Mouse (Mus musculus) stomach, embryonic 16.5 days (tissue): ENCODE data around the gene Acer3. TPM values are rescaled to one million over a fixed set of nuclear protein-coding genes. Genes with fewer than 3 reads are reported as not detected.

Experiments
- ATAC-seq: fragments of 200-750 bp; cut with Nextera tagmentation; 2 replicates; pipeline ENCODE4 v1.8.0; 2017; ENCODE audit warnings: moderate number of reproducible peaks, moderate TSS enrichment; ENCODE audit not compliant: insufficient read depth, low FRiP score
- H3K27ac ChIP-seq: fragments of 300-500 bp; sonication (generic); 2 replicates; pipeline ENCODE4 v1.5.1; 2014; ENCODE audit warnings: low read length
- H3K27me3 ChIP-seq: fragments of 300-500 bp; sonication (generic); 2 replicates; pipeline ENCODE4 v1.6.1; 2014; ENCODE audit warnings: low read length, control low read depth, mixed read lengths; ENCODE audit not compliant: control insufficient read depth, insufficient read depth
- H3K36me3 ChIP-seq: fragments of 300-500 bp; sonication (generic); 2 replicates; pipeline ENCODE4 v1.6.1; 2014; ENCODE audit warnings: low read length; ENCODE audit not compliant: control insufficient read depth, insufficient read depth
- H3K4me1 ChIP-seq: fragments of 300-500 bp; sonication (generic); 2 replicates; pipeline ENCODE4 v1.6.1; 2014; ENCODE audit warnings: low read length, control low read depth, mixed read lengths; ENCODE audit not compliant: control insufficient read depth, insufficient read depth
- H3K4me2 ChIP-seq: fragments of 300-500 bp; sonication (generic); 2 replicates; pipeline ENCODE4 v1.6.1; 2014; ENCODE audit warnings: low read depth, low read length, mixed read lengths
- H3K4me3 ChIP-seq: fragments of 300-500 bp; sonication (generic); replicated peaks from 2 replicates; pipeline ENCODE4 v1.5.1; 2014; ENCODE audit warnings: mild to moderate bottlenecking, low read length
- H3K9ac ChIP-seq: fragments of 300-500 bp; sonication (generic); 2 replicates; pipeline ENCODE4 v1.6.1; 2014; ENCODE audit warnings: low read length
- H3K9me3 ChIP-seq: fragments of 300-500 bp; sonication (generic); replicated peaks from 2 replicates; pipeline ENCODE4 v1.6.1; 2016; ENCODE audit warnings: low read length, control low read depth; ENCODE audit not compliant: control insufficient read depth
- WGBS: fragments of 180-500 bp; shearing (Covaris S2); extraction: QIAGEN DNeasy Blood & Tissue Kit; methylation state at CpG from one replicate; pipeline ENCODE4 v1.1.7; 2014; 5-methylcytosine and 5-hydroxymethylcytosine counted together
- polyA plus RNA-seq: library from polyadenylated mRNA; unstranded; fragments of >200 nt; fragmentation: Nextera tagmentation; extraction: Ambion mirVana; gene quantifications from 2 replicates; pipeline ENCODE4 v1.2.1, GENCODE M21; 2015

The Acer3 gene
- polyA plus RNA-seq, 1 experiment from 2014 or later, result 28.8 TPM

DNA sequence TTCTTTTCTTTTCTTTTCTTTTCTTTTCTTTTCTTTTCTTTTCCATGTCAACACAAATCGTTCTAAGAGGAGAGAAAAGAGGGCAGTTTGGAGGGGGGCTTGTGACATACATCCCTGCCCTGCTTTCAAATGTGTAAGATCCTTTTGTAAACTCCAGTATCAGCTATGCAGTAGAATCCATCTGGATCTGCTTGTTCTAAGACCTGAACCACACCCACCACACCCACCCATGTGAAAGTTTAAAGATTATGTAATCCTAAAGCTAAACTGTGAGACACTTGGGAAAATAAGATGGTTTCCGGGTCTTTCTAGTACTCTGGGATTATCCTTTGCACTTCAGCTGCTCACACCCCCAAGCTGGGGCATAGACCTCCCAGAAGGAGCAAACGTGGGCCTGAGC, 21.2 kb upstream of the Acer3 start:
- ATAC-seq, result no peak
- 42% methylated on average over 3 of the region's 3 CpGs for WGBS
- no peaks in the 10 kb centered on the region for H3K36me3 ChIP-seq
- no peak overlapping the region for H3K4me2 ChIP-seq
- H3K4me1 ChIP-seq, result no peaks in the 10 kb centered on the region
- H3K27me3 ChIP-seq, result 0 out of 2 replicates have a peak, but pooled peaks cover 6% of the 10 kb centered on the region
- no peak overlapping the region for H3K27ac ChIP-seq
- no peak overlapping the region for H3K4me3 ChIP-seq
- no peaks in the 10 kb centered on the region for H3K9me3 ChIP-seq
- no peak overlapping the region for H3K9ac ChIP-seq

DNA sequence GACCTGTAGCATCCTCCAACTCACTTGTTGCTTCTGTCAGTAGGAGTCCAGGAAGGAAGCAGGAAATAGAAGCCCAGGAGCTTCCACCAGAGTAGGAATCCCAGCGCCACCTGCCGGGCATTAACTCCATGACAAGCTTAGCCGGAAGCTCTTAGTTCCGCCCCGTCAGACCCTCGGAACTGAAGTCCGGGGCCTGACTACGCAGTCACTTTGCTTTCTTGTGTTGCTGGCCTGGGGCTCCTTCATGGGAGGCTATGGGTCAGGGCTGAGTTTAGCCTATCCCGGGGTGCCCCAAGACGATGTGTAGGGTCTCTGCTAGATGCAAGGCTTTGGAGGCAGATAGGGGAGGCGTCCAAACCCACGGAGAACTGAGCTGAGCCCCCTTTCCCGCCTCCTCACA, 20.5 kb upstream of the Acer3 start:
- WGBS, result 4% methylated on average over 13 of the region's 13 CpGs
- peak overlapping the region; percentile 61 for H3K4me2 ChIP-seq
- H3K4me1 ChIP-seq, result no peaks in the 10 kb centered on the region
- H3K27me3 ChIP-seq, result 0 out of 2 replicates have a peak, but pooled peaks cover 6% of the 10 kb centered on the region
- peak overlapping the region; percentile 41 for H3K4me3 ChIP-seq
- H3K27ac ChIP-seq, result no peak overlapping the region
- H3K9me3 ChIP-seq, result no peaks in the 10 kb centered on the region
- peak overlapping the region; percentile 71 for H3K9ac ChIP-seq
- peak; percentile 56; the same call in 1 of the 2 replicates for ATAC-seq
- H3K36me3 ChIP-seq, result no peaks in the 10 kb centered on the region

DNA sequence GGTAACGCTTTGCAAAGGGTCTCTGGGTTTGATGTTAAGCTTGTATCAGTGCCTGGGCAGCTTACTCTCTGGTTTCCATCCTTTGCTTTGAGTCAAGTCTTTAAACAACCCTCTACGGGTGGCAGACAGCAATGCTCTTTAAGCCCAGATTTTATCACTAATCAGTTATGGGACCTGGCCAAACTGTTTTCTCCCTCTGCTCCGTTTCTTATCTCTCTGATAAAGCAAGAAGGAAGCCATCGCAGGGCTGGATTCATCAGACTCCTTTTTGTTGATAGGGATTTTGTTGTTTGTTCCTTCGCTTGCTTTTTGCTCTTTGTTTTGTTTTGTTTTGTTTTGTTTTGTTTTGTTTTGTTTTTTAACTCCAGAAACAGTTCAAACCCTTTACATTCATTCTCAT, 19.3 kb upstream of the Acer3 start:
- Histone ChIP-seq H3K36me3 (no peaks in the 10 kb centered on the region), H3K27me3 (0 out of 2 replicates have a peak, but pooled peaks cover 3% of the 10 kb centered on the region), H3K4me2 (no peak overlapping the region), H3K27ac (no peak overlapping the region), H3K4me3 (no peak overlapping the region), H3K9me3 (no peaks in the 10 kb centered on the region), H3K4me1 (no peaks in the 10 kb centered on the region), H3K9ac (no peak overlapping the region)
- WGBS, result 64% methylated on average over 5 of the region's 5 CpGs
- ATAC-seq, result no peak

DNA sequence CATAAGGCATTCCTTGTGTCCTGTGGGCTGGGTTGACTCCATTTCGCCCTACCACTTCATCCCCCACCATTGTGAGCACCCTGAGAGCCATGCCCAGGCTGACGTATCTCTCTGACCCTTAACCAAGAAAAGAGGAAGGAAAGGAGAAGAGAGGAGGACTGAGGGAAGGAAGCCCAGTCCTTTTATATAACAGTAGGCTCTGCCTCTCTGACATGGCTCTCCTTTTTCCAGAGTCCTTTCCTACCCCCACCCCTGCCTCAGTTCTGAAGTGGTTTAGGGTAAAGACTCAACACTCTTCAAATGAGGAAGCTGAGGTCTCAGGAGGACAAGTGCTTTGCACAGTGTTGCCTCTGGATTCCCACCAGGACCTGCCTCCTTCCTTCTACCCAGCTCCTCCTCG, 13.0 kb upstream of the Acer3 start:
- Histone ChIP-seq H3K9ac (no peak overlapping the region), H3K36me3 (no peaks in the 10 kb centered on the region), H3K9me3 (no peaks in the 10 kb centered on the region), H3K27ac (no peak overlapping the region), H3K4me2 (no peak overlapping the region), H3K4me1 (peaks cover 29% of the 10 kb centered on the region), H3K4me3 (no peak overlapping the region), H3K27me3 (no peaks in the 10 kb centered on the region)
- WGBS, result 83% methylated on average over 3 of the region's 3 CpGs
- ATAC-seq, result no peak

DNA sequence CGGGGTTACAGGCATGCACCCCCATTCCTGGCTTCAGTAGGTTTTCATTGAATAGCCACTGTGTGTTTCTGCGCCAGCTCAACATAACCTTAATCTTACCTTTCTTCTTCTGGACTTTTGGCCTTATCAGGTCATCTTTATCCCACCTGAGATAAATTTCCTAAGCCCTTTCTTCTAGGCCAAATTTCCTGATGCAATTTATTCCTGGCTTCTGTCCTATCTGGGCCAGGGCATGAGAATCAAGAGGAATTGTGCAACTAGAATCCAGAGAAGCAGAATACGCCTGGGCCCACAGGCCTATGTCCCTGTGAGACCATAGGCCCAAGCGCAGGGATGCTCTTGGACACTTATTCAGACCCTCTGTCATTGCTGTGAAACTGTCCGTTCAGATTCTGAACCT, 12.5 kb upstream of the Acer3 start:
- 94% methylated on average over 5 of the region's 5 CpGs for WGBS
- no peak overlapping the region for H3K4me2 ChIP-seq
- no peaks in the 10 kb centered on the region for H3K9me3 ChIP-seq
- ATAC-seq, result no peak
- H3K9ac ChIP-seq, result no peak overlapping the region
- H3K36me3 ChIP-seq, result no peaks in the 10 kb centered on the region
- H3K27me3 ChIP-seq, result no peaks in the 10 kb centered on the region
- peaks cover 29% of the 10 kb centered on the region for H3K4me1 ChIP-seq
- H3K4me3 ChIP-seq, result no peak overlapping the region
- H3K27ac ChIP-seq, result no peak overlapping the region

DNA sequence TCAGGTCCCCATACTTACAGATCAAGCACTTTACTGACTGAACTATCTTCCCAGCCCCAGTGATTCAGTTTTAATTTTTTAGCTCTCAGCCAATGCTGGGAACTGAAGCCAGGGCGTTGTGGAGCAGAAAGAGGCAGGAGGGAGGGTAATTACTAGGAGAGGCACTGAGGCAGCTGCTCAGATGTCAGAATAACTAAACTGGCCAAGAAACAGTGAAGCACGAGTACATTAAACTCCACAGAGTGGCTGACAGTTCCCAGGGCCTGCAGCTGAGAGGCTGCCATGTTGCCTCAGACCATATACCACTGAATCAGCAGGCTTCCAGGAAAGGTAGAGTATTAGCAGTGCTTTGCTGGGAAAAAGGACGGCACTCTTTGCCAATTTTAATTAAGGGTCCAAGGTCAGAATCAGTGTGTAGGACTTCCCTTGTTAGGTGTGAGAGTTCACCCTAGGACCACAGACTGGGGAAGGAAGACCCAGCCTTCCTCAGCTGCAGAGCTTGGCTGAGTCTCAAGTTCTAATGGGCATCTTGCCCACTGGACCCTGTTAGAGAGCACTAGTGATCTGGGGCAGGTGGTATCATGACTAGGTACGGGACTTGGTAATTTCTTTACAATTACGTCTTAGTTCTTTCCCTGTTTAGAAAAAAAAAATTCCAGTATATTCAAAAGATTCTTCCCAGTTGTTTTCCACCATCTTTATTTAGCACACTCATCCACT, 11.8 kb upstream of the Acer3 start:
- peaks cover 29% of the 10 kb centered on the region for H3K4me1 ChIP-seq
- H3K9ac ChIP-seq, result no peak overlapping the region
- no peaks in the 10 kb centered on the region for H3K36me3 ChIP-seq
- no peak for ATAC-seq
- WGBS, result 52% methylated on average over 5 of the region's 5 CpGs
- no peaks in the 10 kb centered on the region for H3K9me3 ChIP-seq
- H3K4me3 ChIP-seq, result no peak overlapping the region
- peak overlapping the region; percentile 13; the same call in 1 of the 2 replicates for H3K27ac ChIP-seq
- no peaks in the 10 kb centered on the region for H3K27me3 ChIP-seq
- no peak overlapping the region for H3K4me2 ChIP-seq

DNA sequence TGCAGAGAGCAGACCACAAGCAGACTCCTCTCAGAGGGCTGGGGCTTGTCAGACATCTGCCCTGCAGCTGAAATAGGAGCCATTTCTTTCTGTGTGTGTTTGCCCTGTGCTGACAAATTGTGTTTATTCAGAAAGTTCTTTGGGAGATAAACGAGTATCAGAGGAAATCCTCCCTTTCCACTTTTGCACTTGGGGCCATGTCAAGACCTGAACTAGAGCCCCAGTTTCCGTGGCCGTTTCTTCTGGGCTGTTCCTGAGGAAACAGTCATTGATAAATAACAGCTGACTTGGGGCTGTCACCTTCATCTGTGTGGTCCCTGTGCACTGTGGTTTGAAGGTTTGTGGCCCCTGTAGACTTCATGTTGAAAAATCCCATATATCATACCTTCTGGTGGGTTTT, 10.9 kb upstream of the Acer3 start:
- Histone ChIP-seq H3K27me3 (no peaks in the 10 kb centered on the region), H3K36me3 (no peaks in the 10 kb centered on the region), H3K4me1 (peaks cover 29% of the 10 kb centered on the region), H3K4me3 (no peak overlapping the region), H3K27ac (no peak overlapping the region; the same call in 1 of the 2 replicates), H3K4me2 (no peak overlapping the region), H3K9ac (no peak overlapping the region), H3K9me3 (no peaks in the 10 kb centered on the region)
- ATAC-seq, result no peak
- 14% methylated on average over 3 of the region's 3 CpGs for WGBS

DNA sequence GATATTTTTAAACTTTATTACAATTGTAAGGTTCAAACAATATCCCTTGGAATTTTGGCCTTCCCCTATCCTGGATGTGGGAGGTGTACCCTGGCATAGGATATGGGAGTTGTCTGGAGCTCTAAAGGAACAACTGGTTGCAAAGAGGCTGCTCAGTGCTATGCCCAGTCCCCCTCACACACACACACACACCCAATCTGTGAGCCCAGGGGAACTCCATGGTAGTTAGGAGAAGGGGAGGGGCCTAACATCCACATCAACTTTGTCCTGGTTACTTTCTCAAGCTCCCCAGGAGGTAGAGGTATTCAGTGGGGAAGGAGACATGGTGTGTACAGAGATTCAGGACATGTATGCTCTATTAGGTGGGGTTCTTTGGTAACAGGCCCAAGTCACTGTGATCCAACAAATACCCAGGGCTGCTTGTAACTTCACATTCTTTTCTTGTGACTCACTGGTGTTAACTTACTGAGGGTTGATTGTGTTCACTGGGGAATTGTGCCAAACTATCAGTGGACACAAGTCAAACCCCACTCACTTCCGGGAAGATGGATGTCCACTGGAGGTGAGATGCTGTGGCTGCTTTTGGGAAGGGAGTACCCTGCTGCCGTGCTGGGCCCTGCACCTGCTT, 9.5 kb upstream of the Acer3 start:
- Histone ChIP-seq H3K36me3 (no peaks in the 10 kb centered on the region), H3K27me3 (no peaks in the 10 kb centered on the region), H3K9ac (no peak overlapping the region), H3K4me3 (no peak overlapping the region), H3K4me2 (no peak overlapping the region), H3K4me1 (peaks cover 29% of the 10 kb centered on the region), H3K27ac (no peak overlapping the region), H3K9me3 (no peaks in the 10 kb centered on the region)
- 42% methylated on average over 2 of the region's 2 CpGs for WGBS
- ATAC-seq, result peak; percentile 60; the same call in 1 of the 2 replicates

DNA sequence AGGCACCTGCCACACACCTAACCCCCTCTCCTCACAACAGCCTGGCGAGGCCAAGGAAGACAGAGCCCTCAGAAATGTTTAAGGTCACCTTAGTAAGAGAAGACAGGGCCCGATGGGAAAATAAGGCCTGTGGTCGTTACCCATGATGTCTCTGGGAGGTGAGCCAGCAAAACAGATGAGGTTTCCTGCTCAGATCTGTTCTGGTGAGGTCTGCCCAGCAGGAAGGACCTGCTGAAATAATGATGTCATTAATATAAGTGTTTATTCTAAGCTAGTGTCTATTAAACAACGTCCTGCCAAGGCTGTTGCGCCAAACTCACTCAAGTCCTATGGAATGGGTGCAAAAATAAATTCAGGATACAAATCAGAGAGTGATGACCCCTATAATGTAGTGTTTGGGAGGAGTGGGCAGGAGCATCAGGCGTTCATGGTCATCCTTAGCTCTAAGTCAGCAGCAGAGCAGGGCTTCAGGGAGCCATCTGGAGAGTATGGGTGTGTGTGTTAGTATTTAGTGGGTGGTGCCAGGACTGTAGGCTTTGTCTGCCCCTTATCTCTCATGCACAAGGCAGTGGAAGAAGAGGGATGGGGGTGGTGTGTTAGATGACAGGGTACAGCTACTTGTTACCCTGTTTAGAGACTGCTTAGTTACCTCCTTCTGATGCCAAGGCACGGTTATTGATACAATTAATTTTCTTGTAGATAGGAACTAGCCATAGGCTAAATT, 8.8 kb upstream of the Acer3 start:
- peaks cover 29% of the 10 kb centered on the region for H3K4me1 ChIP-seq
- no peaks in the 10 kb centered on the region for H3K9me3 ChIP-seq
- no peak overlapping the region for H3K4me3 ChIP-seq
- 52% methylated on average over 7 of the region's 7 CpGs for WGBS
- H3K9ac ChIP-seq, result no peak overlapping the region
- H3K27ac ChIP-seq, result no peak overlapping the region
- ATAC-seq, result 0 out of 2 replicates have a peak, but pooled peaks have one; percentile 67
- no peaks in the 10 kb centered on the region for H3K27me3 ChIP-seq
- H3K36me3 ChIP-seq, result no peaks in the 10 kb centered on the region
- H3K4me2 ChIP-seq, result no peak overlapping the region
